Mouse (Mus musculus): Measurements from ENCODE around the gene Prr5l.

Gene Prr5l

DNA sequence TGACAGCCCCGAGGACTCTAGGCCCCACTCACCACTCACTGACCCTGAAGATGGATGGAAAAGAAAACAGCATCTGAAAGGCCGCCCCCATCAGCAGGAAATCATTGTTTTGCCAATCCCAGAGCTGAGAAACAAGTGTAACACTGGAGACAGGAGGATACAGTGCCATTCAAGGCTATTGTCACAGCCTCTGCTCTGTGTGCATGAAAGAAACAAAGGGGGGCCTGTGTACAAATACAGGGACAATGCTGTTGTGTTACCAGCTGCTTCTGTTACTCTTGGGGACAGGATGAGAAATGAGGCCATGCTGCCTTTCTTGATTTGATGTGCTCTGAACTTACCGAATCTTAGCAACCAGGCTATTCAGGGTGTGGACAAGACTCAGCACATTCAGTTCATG, at the start of gene Prr5l:
Gene Prr5l, minus strand, starts transcription at position 30 of the 400 bp plus-strand sequence.
- no peak for DNase-seq (ENCODE audit: low spot score in 2 of 2)

DNA sequence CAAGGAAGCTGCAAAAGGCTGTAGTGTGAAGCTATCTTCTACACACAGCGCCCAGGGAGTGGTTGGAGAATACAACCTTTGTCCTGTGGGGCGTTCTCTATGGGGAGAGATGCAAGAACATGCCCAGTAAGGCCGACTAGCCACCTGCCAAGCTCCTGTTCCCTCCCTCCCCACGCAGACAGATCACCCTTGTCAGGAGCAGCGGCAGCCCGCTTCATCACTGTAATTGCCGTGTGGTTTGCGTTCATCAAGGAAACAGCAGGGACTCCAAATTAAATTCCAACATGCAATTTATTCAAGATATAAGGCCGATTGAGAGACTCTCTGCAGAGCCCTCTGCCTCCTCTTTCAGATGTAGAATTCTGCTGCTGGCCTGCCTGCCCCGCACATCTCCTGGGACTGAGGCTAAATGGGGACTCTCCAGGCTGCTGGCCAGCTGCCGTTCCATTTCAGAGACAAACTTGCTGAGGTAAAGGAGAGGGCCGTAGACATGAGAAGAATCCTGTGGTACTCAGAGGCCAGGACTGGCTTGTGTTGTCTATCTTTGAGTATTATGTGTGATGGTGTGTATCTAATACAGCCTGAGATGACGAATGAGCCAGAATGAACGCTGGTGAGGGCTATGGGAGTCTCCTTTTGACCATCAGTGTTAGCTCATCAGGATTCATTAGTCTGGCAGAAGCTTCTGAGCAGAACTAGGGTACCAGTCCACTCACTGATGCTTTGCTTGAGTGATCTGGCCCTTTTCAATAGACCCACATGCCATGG, 49.5 kb upstream of the Prr5l start:
- peak in 1 of 2 experiments; percentile 43 for DNase-seq (ENCODE audit: low spot score in 2 of 2)

DNA sequence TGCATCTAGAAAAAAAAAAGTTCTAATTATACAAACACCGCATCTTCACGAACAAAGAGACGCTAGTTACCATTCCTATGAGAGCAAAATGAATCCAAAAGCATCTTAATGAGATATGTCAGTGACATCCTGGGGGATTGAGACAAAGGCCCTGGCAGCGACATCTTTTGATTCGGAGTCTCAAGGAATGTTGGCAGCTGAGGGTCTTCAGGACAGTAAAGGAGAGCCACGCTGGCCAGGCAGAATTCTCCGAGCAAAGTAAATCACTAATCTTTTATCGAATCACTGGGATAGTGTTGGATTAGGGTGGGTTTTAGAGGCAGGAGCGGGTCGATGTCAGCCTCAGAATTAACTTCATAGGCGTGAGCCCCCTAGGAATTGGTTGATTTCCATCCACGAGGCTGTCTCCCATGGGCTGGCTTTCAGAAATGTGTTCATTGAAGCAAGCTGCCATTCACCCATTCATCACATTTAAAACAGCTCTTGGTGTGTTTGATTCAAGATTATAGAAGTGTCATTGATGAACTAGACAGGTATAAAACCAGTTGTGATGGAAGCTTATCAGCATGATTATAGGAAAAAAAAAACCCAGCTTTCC, 42.9 kb upstream of the Prr5l start:
- peak in 1 of 2 experiments; percentile 42 for DNase-seq (ENCODE audit: low spot score in 2 of 2)

DNA sequence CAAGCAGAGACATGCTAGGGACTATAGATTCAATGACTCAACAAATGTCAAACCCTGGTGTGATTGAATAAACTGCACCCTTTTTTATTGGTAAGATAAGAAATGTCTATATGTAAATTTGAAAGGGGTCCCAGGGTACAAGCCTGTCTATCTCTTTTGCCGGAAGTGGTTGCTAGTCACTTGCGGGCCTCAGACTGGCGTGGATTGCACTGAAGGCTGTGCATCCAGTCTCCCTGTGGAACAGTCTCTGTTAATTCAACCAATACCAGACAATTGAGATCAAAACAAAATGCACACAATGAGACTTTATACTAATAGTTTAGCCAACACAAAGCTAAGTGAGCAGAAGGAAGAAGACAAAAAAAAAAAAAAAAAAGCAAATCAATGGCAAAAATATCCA, 42.4 kb upstream of the Prr5l start:
- DNase-seq (ENCODE audit: low spot score in 2 of 2): peak in 1 of 2 experiments; percentile 13

DNA sequence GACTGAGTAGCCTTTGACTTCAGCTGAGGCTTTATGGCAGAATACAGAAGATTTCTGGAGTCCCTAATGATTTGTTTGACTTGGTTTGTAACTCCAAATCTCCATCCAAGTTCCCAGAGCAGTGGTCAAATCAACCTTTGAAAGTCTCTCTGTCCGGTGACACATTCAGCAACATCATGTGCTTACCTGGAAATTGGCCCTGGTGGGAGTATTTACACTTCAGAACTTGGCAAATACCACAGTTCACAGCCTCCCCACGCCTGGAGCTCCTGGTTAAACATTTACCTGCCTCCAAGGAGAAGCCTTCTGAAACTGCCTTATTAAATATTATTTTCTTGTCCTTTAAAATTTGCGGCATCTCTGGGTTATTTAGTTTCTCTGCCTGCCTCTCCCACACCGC, 40.4 kb upstream of the Prr5l start:
- peak in 1 of 2 experiments; percentile 26 for DNase-seq (ENCODE audit: low spot score in 2 of 2)

DNA sequence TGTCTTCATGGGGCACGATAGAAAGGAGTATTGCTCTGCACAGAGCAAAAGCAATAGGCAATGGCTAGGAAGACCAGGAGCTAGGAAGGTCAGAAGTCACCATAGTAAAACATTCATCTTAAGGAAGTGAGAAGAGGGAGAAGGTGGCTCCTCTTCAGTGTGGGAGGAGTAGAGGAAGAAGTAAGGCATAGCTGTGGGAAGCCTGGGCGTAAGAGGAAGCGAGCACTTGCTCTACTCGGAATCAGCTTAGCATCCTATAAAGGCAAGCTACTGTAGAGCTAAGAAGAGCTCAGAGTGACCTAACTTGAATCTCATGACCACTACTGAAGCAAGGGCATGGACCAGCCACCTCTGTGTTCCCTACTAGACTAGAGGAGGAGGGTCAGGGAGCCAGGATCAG, 39.5 kb upstream of the Prr5l start:
- DNase-seq (ENCODE audit: low spot score in 2 of 2): peak in 1 of 2 experiments; percentile 13

DNA sequence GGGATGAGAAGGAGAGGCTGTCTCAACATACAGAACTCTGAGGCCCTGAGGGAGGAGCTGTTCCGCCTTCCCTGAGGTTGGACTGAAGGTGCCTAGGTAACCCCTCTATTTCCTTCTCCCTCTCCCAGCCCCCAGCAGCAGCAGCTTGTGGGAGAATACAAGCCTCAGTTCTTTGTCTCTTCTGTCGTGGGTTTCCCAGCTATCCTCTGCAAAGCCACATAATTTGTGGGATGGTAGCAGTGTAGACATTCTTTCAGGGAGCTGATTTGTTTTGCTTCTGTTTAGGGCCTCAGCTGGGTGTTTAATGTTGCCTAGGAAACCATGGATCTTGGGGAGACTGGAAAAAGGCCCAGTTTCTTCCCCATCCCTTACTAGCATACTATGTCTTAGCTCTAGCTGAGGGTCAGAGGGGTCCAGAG, 37.3 kb upstream of the Prr5l start:
- no peak for DNase-seq (ENCODE audit: low spot score in 2 of 2)

DNA sequence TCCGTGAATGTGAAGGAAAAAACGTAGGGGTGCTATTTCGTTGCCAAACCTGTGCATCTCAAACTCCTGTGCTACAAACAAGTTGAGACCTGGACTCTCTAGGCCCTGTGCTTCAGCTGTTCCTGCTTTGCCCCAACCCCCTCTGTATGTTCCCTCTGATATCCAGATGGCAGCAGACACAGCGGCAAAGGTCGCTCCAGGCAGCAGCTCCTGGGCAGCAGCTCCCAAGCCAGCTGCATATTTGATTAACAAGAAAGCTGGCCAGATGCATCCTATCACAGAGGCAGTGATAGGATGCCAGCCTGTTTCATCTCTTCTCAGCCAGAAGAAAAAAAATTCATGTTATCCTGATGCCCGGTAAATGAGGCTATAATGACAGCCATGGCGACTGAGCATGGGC, 35.7 kb upstream of the Prr5l start:
- DNase-seq (ENCODE audit: low spot score in 2 of 2): no peak

DNA sequence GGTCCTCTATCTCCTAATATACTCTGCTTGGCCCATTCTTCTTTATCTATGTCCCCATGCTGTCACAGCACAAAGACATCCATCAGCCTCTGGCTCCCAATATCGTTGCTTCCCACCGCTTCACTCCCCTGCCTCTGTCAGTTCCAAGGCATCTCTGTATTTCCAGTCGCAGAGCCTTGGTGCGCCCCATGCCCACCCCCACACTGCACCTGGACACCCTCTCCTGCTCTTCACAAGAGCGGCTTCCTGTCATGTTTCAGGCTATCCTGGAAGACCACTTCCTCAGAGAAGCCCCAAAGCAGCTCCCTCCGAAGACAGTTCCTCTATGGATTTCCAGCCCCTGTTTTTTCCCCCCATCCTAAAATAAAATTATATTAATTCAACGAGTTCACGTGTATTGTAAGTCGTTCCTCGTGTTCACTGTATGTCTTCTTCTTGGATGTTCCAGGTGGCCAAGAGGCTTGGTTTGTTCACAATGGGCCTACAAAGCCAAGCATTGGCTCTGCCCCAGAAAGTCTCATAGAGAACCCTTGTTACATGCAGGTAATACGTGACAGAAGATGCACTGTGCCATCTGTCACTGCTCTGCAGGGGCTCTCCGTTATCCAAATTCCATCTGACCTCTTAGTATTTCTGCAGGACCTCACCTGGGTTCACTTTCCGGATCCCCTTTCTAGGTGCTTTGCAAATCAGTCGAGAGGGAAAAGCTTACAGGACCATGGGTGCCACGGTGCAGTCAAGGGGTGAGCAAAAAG, 26.7 kb upstream of the Prr5l start:
- DNase-seq (ENCODE audit: low spot score in 2 of 2): no peak

DNA sequence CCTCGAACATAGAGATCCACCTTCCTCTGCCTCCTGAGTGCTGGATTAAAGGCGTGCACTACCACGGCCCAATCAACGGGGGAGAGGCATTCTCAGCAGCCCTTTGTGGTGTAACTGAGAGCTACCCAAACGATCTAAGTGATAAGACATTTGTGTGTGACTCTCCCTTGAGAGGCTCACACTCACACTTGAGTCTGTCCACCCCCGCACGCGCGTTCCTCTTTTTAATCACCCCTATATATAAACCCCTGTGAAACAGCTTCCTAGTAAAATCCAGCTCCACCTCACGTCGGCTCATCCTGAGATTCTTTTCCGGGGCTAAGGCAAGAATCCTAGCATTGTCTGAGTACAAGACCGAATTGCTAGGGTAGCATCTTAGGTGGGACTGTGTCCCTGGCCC, 25.9 kb upstream of the Prr5l start:
- DNase-seq (ENCODE audit: low spot score in 2 of 2): no peak

DNA sequence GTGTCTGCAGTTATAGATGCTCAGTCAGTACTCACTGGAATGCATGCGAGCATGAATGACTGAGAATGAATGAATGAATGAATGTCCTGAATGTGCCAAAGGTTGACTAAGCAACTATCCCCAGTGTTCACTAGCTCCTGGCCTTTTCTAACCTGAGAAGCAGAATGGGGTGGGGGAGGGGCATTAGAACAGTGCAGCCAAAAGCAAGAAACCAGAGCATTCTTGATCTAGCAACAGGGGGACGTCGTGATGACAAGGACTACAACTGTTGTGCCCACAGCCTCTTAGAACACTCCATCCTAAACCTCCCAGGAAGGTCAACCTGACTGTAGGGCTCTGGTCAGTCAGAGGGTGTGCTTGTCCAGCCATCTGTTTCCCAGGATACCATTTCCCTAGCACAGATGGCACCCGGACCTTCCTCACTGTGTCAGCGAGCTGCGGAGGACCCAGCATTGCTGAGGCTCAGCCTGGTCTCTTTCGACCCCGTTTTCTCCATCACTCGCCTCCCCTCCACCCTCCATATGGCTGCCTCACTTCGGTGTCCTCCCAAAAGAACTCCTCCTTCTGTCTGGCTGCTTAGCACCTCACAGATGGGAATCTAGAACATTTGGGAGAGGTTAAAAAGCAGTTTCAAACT, 24.7 kb upstream of the Prr5l start:
- DNase-seq (ENCODE audit: low spot score in 2 of 2): no peak

DNA sequence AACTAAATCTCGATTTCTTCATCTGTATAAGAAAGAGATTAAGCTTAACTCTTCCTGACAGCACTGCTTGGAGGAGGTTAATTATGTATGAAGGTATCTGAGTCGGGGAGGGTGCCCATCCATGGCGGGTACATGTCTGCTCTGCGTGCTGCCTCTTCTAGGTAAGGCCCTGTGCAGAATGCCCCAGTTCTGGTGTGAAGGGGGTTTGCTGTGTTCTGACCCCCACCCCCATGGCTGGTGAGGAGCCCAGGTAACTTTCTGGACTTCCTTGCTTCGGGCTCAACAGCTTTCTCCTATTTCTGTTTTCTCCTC, 23.5 kb upstream of the Prr5l start:
- DNase-seq (ENCODE audit: low spot score in 2 of 2): no peak

DNA sequence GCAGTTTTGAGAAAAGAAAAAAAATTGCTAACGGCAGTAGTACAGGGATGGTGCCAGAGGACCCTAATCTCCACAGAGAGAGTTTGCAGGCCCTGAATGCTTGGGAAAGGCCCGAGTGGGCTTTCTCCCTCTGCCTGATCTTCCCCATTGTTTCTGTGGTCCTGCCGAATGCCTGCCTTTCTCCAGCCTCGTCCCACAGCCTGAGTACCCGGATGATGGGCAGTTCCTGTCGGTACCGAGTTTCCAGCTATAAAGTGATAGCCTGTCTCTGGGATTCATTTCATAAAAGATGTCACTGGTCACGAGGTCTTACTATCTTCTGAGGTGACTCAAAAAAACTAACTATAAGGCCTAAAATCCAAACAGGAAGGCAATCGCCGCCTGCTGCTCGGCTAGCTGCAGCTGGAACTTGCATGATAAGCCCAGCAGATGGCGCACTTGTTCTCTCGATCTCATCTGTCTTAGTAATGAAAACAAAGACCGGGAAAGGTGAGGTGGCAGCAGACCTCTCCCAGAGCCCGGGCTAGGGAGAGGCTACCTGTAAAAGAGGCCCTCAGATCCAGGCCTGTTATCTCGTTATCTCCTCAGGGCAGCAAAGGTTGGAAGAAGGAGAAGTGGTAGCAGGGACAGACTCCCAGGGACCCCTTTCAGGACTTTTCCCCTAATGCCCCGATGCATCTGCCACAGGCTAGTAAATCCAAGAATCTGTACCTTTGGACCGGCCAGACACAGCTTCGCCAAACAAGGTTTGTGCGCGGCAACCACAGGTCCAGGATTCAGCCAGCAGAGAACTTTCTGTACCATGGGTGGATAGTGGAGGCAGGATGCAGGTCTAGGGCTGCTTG, 22.9 kb upstream of the Prr5l start:
- peak; percentile 57 to 80 for DNase-seq (ENCODE audit: low spot score in 2 of 2)

DNA sequence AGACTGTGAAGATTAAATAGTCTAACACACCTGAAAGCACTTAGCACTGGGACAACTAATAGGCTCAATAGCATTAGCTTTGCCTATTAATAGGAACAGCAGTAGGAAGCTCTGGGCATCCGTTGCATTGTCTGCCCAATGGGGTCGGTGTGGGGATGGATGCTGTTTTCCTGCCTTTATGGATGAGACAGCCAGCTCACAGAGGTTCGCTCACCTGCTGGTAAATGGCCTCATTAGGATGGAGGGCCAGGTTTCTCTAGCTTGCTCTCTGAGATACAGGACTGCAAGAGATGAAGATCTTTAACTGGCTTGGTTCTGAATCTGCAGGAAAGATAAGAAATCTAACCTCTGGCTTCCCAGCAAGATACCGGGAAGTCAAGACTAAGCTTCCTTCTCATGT, 19.4 kb upstream of the Prr5l start:
- no peak for DNase-seq (ENCODE audit: low spot score in 2 of 2)

DNA sequence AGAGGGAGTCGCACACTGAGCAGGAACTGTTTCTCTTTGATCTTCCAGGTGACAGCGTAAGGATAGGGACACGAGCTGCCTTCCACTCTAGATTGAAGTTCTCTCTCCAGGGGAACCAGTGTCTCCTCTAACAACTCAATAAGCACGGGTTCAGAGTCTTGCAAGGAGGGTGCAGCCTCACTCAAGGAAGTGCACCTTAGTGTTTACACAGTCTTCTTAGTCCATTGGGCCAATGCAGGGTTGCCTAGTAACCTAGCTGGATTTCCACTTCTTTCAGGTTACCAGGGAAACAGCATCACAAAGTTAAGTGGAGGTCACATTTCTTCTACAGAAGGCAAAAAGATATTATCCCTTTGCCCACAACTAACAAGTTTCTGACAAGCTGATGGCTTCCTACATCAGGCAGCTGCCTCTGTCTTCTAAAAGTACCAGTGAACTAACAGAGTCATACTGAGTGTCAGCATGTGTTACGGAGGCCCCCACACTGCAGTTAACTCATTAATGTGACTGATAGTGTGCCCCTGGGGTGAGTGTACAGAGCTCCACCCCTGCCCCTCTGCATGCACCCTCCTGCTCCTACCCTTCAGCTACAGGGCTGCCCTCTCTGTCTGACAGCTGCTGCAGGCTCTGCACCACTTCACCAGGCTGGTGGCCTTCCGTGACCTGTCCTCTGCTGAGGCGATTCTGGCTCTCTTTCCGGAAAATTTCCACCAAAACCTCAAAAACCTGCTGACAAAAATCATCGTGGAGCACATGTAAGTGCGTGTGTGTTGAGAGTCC, 13.8 kb upstream of the Prr5l start:
- no peak for DNase-seq (ENCODE audit: low spot score in 2 of 2)

DNA sequence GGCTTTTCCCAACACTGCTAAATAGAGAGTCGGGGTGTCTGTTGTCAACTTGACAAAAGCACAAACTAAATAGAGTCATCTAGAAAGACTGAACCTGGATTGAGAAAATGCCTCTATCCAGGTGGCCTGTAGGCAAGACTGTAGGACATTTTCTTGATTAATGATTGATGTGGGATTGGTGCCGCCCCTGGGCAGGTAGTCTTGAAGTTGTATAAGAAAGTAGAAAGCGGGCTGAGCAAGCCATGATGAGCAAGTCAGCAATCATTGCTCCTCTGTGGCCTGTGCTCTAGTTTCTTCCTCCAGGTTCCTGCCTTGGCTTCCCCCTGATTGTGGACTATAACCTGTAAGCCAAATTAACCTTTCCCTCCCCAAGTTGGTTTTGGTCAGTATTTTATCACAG, 11.3 kb upstream of the Prr5l start:
- no peak for DNase-seq (ENCODE audit: low spot score in 2 of 2)

DNA sequence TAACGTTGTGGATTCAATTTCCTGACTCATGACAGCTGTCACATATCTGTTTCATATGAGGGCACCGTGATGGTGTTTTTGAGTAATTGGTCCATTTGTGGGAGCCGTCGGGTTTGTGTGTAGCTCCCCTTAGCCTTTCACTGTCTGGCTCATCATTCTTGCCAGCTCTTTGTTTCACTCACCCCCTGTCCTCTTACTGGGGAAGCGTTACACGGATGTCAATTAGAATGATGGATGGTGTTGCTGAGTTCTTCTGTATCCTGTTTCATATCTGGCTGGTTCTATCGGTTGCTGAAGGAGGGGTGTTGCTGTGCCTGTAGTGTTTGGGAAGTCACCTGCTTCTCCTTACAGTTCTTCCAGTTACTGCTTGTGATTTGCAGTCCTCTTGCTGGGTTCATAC, 8.3 kb upstream of the Prr5l start:
- DNase-seq (ENCODE audit: low spot score in 2 of 2): no peak

DNA sequence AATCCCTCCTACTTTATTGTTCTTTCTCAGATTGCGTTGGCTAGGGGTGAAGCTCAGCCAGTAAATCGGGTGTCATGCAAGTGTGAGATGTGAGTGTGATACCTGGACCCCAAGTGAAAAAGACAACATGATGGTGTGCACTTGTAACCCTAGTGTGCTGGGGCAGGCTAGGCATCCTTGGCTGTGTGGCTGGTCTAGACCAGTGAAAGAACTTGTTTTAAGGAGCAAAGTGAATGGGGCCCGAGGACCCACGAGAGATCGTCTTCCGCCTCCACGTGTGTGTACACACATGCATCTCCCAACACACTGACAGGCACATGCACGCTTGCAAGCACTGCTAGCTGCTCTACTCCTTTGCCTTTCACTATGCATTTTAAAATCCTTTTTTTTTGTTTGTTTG, 6.1 kb upstream of the Prr5l start:
- DNase-seq (ENCODE audit: low spot score in 2 of 2): no peak

DNA sequence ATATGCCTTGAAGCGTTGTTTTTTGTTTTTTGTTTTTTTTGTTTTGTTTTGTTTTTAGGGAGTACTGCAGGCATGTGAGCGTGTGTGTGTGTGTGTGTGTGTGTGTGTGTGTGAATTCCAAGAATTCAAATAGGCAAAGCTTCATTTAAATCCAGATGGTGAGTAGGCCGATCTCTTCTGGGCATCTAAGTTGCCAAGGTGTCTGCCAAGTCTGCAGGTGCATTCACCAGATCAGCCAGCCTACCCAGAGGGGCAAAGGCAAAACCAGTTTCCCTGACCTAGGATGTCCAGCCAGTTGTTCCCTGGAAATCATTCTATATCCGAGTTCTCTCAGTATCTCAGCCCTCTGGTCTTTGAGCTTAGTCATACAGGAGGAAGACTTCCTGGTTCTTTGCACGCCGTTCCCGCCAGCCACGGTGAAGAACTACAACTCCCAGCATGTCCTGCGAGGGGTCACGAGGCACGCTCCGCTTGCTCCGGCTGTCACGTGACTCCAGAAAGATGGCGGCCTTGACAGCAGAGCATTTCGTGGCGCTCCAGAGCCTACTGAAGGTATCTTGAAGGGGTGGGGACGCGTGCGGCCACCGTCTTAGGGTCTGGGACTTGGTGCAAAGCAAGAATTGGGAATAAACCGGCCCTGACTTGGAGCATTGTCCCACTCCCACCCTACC, 3.1 kb upstream of the Prr5l start, which contains the start of gene Commd9:
Gene Commd9, plus strand, starts transcription at position 480 of the 671 bp plus-strand sequence.
- DNase-seq (ENCODE audit: low spot score in 2 of 2): peak; percentile 88 to 96

DNA sequence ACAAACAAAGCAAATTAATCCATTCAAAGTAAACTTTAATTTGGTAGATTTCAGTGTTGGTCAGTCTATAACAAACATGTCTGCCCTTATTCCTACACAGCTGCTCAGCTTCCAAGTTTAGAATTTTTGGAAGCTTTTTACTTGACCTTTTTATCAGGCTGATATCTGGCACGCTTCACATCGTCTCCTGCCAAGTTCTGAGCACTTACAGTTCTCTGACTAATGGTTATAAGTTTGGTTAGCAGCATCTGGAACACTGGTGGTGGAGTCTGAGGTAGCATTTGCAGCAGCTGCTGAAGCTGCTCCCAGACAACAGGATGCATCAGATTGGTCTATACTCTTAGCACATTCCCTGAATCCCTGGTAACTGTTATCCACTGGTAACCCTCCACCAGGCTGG, 1.5 kb upstream of the Prr5l start:
- DNase-seq (ENCODE audit: low spot score in 2 of 2): no peak

Measured in urinary bladder, postnatal 4 days (tissue).